Mouse (Mus musculus): ENCODE results near the gene Emc1.
"Not testable (repeated sequence)": the region's sequence is repeated elsewhere in the genome, so short reads cannot be mapped to it uniquely, and the experiment has no call there.

Gene Emc1

DNA sequence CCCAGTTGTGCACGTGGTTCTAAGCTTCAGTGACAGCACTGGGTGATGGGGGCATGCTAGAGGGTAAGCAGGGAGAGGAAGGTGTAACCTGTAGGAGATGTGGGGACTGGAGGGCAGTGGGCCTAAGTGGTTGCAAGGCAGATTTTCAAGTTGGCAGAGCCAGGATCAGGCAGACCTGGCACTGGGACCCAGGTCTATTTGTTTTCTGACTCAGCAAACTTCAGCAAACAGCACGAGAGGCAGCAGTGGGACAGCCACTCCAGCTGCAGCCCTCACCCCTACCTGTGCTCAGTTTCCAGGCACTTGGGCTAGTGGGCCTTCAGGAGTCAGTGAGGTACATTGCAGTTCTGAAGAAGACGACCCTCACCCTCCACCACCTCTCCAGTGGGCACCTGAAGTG, 4.8 kb downstream of the Emc1 start:
- no peak for DNase-seq (ENCODE audit: low read depth, low spot score)

DNA sequence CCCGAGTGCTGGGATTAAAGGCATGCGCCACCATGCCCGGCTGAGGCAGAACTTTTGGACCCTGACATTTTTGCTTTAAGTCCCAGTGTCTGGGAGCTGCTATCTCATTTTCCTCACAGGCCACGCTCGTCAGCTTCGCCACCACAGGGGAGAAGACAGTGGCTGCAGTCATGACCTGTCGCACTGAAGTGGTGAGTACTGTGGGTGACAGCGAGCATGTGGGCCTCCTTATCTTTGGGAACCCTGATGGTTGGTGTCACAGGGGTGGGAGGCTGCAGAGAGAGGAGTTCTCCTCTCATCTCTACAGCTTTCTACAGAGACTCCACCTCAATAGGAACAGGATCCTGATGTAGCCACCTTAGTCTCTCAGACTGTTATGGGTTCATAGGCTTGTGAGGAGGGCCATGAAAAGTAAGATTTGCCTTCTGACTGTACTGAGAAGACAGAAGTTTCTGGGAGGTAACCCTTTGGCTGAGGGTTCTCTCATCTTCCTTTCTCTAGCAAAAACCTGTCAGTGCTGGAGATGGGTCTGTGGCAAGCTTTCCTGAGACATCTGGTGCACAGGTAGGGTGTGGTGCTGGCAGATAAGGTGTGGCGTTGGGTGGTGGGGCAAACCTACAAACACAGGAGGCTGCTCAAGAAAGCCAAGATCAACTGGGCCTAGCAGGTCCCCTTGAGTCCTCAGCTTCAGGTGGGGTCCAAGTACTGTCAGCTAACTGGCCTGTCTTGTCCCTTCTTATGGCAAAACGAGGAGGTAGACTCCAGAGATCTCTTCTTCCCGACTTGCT, 8.6 kb downstream of the Emc1 start:
- no peak for DNase-seq (ENCODE audit: low read depth, low spot score)

DNA sequence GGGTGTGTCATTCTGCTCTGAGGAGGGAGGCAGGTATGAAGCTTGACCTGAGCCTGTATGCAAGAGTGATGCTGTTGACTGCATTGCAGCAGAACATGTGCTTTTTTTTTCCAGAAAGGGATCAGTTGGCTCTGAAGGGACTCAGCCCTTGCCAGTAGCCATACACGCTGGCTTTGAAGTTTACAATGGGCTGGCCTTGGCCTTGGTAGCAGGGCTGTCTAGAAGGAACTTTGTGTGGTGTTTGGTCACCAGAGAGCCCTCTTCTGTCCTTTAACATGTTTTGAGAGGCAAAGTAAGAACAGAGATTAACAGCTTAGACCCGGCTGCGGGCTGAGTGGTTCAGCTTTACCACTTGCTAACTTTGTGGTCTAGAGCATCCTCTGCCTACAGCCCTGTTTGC, 14.9 kb downstream of the Emc1 start:
- no peak for DNase-seq (ENCODE audit: low read depth, low spot score)

DNA sequence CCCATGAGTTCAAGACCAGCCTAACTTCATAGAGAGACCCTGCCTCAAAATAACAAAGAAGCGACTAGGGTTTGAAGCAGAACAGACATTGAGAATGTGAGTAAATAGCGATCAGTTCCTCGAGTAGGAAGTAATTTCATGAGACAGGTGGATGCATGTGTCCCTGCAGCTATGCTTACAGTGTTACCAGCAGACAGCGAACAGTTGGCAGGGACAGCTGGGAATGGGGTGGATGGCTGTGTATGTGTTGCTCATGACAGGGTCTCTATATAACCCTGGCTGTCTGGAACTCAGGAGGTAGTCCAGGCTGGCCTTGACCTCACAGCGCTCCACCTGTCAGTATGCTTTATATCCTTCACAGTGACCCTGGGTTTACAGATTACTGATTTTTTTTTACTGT, 15.7 kb downstream of the Emc1 start:
- DNase-seq (ENCODE audit: low read depth, low spot score) = no peak

DNA sequence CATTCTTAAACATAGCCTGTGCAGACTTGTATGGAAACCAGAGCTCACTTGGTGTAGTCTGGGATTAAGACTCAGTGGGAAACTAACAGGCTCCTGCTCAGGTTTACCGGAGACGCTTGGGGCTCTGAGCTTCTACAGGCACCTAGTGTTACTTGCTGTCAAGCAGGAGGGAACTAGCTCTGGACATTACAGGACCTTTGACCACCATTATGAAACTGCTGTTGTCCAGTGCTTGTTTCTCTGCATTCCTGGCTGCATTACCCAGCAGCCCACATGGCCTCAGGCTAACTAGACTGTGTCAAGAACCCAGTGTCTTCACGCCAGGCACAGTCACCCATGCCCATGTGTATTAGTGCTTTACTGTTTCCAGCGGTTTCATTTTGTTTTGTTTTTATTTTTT, 20.7 kb downstream of the Emc1 start:
- DNase-seq (ENCODE audit: low read depth, low spot score) = no peak

DNA sequence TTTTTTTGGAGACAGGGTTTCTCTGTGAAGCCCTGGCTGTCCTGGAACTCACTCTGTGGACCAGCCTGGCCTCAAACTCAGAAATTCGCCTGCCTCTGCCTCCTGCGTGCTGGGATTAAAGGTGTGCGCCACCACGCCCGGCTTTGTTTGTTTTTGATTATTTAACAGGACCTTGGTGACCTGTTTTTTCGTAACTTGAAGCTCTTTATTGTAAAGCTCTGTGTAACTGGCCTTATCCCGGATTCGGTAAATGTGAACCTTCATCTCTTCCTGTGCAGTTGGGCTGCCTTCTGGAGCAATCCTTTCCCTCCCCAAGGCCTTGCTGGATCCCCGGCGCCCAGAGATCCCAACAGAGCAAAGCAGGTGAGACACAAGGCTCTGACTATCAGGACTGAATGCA, 21.1 kb downstream of the Emc1 start:
- no peak for DNase-seq (ENCODE audit: low read depth, low spot score)

DNA sequence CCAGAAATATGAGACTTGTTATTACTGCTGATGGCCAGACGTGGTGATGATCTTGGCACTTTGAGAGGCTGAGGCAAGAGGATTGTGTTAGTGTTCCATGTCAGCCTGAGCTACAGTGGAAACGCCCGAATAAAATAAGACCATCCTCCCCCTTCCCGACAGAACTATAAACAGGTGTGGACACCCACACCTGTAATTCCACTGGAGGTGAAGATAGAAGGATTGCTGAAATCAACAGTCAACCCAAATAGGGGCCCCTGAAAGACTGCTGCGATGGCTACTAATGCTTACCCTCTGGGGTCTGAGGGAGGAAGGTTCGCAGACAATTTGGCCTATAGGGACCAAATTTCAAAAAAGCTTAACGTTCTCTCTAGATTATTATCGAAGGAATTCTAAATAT, 27.3 kb downstream of the Emc1 start:
- DNase-seq (ENCODE audit: low read depth, low spot score) = no peak

DNA sequence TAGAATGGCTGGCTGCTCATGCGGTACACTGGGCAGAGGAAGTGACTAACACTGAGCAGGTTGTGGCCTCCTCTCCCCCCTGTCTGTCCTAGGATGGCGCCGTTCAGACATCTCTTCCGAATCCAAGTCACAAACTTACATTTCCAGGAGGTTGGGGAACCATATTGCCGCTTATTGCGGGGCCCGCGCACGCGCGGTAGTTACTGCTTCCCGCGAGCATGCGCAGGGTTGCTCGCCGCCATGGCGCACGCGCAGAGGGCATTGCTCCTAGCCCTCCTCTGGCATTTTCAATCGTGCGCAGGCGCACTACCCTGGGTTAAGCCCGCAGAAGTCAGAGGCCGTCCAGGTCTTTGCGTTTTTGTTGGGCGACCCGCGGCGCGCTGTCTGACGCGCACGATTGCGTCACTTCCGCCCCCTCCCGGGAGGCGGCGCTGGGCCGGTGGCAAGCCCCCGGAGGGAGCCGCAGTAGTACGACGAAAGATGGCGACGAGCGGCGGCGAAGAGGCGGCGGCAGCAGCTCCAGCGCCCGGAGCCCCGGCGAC, 27.9 kb downstream of the Emc1 start:
- DNase-seq (ENCODE audit: low read depth, low spot score) = peak; percentile 99

DNA sequence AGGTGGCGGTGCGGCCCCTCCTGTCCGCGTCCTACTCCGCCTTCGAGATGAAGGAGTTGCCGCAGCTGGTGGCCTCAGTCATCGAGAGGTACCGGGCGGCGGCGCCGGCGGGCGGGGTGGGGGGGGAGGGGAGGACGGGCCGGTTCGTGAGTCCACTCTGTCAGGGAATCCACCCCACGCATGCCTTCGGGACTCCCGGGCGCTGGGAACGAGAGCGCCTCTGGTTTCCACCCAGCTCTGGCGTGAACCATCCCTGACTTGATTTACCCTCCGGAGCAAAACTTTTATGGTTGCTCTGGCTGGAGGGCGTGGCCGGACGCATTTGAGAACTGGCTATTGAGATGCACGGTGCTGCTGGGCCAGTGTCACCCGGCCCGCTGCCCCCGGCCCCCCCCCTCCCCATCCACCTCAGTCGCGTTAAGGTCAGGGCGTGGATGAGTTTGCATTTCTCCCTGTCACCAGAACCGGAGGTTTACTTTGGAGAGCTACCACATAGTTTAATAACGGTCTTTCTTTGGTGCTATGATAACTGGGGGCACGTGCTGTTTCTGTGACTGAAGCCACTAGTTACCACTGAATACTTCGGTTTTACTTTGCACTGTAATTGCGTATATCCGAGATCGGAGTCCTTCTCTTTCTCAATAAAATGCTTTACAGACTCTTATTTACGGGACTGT, 28.5 kb downstream of the Emc1 start:
- DNase-seq (ENCODE audit: low read depth, low spot score) = no peak

DNA sequence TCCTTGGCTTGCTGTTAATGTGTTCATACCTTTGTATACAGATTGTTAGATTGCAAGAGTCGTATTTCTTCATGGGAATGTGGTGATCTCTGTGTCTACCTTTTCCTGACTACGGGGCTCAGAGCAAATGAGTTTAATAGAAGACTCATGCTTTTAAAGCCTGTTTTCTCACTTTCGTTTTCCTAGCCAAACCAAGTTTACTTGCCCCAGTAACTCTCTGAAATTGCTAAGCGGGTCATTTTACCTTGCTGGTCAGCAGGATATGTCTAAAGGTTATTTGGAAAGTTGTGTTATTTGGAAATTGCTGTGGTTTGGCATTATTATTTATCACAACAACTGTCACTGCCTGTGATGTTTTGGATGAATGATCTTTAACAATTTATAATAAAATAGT, 29.1 kb downstream of the Emc1 start:
- no peak for DNase-seq (ENCODE audit: low read depth, low spot score)

DNA sequence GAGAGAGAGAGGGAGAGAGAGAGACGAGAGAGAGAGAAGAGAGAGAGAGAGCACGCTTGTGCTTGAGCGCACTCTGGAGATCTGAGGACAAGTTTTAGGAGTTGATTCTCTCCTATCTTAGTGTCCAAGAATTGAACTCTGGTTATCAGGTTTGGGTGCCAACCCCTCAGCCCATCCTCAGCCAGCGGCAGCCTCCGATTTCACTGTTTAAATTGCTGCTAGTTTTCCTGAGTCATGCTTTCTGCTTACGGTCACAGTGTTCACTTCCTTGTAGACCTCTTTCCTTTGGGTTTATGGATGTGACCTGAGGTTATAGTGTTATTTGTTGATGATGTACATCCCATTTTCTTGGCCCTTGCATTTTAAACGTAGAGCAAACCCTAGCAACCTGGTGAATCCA, 29.8 kb downstream of the Emc1 start:
- no peak for DNase-seq (ENCODE audit: low read depth, low spot score)

DNA sequence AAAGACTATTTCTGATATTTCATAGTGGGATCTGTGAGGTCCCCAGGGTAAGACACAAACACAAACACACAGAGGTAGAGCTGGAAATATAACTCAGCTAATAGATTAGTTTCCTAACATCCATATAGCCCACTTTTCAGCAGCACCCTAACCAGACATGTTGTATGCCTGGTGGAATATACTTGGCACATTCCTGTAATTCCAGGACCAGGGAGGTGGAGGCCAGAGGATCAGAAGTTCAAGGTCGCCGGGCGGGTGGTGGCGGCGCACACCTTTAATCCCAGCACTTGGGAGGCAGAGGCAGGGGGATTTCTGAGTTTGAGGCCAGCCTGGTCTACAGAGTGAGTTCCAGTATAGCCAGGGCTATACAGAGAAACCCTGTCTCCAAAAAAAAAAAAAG, 33.5 kb downstream of the Emc1 start:
- DNase-seq (ENCODE audit: low read depth, low spot score) = not testable (repeated sequence)

DNA sequence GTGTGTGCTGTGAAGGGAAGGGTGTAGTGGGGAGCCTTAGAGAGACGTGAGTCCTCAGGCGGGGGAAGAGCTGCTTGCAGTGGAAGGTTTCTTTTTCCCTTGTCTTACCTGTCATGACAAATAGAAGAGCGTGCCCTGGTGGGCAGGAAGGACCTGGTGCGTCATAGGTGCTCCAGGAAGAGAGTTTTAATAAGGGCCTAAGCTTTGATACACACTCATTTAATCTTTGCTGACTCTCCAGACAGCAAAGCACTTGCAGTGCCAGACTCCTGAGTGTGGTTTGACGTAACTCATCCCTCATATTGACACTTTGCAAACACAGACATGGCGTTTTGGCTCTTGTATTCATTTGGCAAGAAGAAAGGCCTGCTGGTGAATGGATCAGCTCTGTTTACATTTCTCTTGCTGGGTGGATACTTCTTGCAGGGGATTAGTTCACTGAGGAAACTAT, 34.5 kb downstream of the Emc1 start:
- DNase-seq (ENCODE audit: low read depth, low spot score) = peak; percentile 36

DNA sequence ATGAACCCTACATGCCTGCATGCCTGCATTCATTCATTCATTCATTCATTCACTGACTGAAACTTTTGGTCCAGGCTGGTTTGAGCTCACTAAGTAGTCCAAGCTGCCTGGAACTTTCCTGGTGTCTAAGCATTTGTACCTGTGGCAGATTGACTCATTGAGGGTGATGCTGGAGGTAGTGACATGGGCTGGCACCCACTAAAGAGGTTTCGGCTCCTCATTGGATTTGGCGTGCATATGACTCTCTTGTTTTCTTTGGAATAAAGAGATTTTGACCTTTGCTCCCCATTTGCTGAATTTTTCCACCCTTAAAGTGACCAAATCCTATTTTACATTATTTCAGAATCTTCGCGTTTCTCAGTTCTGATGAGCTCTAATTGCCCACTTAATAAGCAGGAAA, 37.2 kb downstream of the Emc1 start:
- DNase-seq (ENCODE audit: low read depth, low spot score) = no peak

DNA sequence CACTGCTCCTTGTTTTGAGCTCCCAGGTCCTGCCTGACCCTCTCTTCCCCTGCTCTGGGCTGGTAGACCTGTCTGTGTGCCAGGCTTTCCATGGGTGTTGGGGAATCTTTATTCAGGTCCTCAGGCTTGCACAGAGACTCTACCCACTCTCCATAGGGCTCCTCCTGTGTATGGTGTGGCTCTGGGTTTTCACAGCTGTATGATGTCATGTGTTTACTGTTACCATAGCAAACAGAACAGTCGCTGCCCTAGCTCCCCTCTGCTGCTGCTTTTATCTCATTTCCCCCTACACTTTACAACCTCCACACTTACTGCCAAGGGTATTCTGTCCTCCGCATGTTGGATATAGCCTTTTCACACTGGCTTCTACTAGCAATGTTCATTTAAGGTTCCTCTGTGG, 43.0 kb downstream of the Emc1 start:
- DNase-seq (ENCODE audit: low read depth, low spot score) = peak; percentile 29

DNA sequence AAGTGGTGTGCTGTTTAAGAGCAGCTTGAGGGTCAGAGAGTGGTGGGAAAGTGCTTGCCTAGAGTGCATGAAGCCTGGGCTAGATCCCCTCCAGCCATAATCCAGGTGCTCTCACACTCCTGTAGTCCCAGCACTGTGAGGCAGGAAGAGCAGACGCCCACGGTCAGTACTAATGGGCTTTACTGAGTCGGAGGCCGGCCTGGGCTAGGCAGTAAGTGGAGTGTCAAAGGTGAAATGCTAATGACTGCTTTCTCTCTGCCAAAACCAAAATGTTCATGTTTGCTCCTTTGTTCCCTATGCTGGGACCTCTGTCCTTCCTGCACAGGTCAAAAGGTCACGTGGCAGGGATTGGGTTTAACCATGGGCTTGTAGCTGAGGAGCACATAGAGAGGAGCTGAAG, 48.1 kb downstream of the Emc1 start:
- no peak for DNase-seq (ENCODE audit: low read depth, low spot score)

DNA sequence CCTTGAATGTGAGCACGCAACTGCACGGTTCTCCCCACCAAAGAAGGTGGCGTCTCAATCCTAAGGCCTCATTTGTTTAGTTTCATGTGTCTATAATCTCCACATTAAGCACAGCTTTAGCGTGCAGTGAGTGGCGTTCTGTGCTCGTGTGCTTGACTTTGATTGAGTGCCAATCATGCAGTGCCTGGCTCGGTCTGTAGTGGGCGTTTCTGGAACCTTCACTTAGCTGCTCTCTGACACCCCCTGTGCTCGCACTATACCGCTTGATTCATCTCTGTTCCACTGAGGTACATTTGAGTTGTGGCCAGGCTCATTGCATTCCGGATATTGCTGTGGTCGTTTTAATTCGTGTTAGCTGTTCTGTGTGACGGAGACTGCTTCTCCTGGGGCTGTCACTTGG, 50.8 kb downstream of the Emc1 start:
- peak; percentile 23 for DNase-seq (ENCODE audit: low read depth, low spot score)

DNA sequence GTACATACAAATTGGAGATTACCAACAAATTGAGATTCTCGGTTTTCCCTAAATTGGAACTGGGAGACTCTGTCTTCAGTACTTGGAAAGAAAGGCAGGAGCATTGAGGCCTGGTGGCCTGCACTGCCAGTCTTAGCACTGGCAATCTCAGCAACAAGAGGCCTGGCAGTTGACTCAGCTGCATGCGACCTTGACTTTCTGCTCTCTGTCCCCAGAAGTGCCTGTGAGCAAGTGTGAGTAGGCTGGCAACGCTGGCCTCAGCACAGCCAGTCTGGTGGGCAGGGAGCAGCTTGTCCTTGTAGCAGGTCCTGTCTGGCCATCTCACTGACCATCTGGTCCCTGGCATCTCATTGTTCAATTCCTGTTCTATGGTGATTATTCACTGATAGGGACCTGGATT, 59.0 kb downstream of the Emc1 start:
- DNase-seq (ENCODE audit: low read depth, low spot score) = peak; percentile 19

DNA sequence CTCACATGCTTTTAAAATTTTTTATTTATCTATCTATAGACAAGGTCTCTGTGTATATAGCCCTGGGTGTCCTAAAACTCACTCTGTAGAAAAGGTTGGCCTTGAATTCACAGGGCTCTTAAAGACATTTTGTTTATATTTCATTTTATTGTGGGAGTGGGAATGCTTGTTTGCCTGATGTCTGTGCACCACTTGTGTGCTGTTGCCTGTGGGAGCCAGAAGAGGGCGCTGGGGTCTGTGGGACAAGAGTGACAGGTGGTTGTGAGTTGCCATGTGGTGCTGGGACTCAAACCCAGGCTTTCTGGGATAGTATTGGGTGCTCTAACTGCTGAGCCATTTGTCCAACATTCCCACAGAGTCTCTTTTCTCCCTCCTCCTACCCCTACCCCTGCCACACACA, 65.5 kb downstream of the Emc1 start:
- DNase-seq (ENCODE audit: low read depth, low spot score) = no peak

DNA sequence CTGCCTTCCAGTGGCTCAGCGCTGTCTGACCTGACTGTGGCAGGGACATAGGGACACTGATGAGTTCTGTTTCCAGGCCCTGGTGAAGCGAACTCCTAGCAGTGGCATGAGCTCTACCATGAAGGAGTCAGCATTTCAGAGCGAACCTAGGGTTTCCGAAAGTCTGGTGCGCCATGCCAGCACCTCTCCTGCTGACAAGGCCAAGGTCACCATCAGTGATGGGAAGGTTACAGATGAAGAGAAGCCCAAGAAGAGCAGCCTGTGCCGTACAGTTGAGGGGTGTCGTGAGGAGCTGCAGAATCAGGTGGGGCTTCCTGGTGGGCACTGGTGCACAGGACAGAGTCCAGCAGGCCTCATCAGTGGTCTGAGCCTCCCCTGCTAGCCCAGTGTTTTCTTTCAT, 69.2 kb downstream of the Emc1 start:
- no peak for DNase-seq (ENCODE audit: low read depth, low spot score)

DNA sequence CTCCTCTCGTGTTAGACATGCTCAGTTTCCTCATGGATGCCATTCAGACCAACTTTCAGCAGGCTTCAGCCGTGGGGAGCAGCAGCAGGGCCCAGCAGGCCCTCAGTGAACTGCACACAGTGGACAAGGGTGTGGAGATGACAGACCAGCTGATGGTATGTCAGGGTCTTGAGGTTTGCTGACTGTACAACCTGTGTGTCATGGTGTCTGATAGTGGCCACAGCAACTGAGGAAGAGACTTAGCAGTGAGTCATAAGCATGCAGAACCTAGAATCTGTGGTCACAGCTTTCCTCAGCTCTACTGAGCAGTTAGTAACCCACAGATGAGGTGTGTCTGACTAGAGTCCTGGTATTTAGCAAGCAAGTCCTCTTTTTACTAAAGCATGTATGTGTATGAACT, 70.0 kb downstream of the Emc1 start:
- no peak for DNase-seq (ENCODE audit: low read depth, low spot score)

DNA sequence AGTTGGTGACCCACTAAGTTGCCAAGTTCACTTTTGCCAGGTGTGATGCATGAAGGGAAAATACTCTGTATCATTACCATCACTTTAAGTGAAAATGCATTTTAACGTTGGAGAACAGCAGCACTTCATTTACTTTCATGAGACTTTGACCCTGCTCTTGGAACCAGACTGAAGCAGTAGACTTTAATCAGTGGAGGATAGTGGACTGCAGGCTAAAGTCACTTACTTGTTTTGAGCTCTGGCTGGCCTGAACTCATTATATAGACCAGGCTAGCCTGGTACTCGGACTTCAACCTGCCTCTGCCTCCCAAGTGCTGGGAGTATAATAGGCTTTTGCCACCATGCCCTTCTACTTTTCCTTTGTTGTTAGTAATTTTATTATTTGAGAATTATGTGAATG, 70.9 kb downstream of the Emc1 start:
- DNase-seq (ENCODE audit: low read depth, low spot score) = no peak
